Mouse (Mus musculus) ovary, postnatal 14 days (tissue): ENCODE measurements at regions not wholly inside any gene's neighbourhood (a gene's known extent, or its start where the extent isn't known, plus 50 kb on each side); places are given as distances from the start of the nearest gene placed in this dataset.

Experiments used
- DNase-seq: peaks from one replicate; pipeline ENCODE4 v3.0.0; 2022; ENCODE audit warnings: low spot score

DNA sequence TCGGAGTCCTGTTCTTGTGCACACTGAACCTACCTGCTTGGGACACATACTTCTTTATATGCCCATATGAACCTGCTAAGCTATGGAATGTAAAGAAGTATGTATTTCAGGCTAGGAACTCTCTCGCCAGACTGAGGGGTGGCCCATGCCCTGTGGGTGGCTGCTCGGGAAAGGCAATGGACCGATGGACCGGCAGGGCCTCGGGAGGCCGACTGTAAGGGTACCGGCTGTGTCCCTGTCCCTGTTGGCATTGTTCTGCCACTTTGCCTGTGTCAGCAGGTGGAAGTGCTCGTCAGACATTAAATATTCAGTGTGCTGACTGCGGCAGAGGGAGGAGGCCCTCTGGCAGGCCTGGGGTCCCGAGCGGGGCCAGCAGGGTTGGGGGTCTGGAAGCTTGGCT lies 54.5 kb upstream of the Gata5 start:
- no peak for DNase-seq

GRCm38 (mm10) chr2:180388122-180388521 lies 53.6 kb upstream of the Gata5 start:
- DNase-seq: no peak

GRCm38 (mm10) chr2:180387305-180387704 lies 52.8 kb upstream of the Gata5 start:
- no peak for DNase-seq

DNA sequence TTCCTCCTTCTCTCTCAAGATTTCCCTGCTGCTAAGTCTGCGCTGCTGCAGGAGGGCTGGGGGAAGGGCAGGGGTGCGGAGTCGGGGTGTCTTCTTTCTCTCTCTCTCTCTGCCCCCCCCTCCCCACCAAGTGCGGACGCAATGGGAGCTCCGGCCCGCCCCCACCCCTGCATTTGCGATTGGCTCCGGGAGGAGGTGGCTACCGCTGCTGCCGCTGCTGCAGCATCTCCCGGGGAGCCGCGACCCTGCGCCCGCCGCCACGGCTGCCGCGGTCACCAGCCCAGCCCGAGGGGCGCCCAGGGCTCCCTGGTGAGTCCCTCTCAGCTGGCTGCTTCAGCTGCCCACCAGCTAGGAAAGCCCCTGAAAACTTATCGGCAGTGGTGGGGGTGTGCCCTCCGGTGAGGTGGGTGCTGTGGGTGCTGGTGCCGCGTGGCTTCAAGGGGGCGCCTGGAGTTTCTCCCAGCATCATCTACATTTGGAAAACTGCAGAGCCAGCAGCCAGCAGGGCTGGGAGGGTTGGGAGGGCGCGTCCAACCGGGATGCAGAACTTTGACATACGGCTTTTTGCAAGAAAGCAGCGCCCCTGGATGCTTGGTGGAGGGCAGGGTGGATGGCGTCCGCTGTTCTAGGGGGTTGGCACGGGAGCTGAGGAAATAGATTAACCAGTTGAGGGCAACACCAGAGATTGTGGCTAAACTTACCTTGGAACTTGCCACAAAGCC lies 51.6 kb upstream of the Gata5 start:
- no peak for DNase-seq

DNA sequence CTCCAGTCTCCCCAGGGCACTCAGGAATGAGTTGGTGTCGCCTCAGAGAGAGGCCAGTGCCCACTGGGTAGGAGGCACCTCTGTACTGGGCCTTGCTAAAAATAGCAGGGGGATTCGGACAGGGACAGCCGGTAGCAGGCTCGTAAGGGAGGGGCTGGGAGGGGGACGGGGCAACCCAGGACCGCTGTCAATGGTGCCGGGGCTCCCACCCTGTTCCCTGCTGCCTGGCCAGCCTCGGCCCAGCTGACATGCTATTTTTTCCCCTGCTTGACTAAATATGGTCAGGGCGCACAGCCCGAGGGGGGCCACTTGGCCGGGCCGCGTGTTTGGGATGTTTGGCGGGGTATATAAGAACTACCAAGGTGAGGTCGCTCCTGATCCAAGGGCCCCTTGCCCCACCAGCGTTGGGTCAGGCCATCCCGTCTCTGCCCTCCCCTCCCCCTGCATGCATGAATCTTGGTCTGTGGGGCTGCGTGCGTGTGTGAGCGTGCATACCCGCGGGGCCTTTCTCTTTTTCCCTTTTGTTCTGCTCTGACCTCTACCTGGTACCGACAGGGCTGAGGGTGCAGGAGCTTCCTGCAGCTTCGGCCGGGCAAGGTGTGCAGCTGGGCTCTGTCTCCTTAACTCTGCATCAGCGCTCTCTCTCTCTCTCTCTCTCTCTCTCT lies 50.9 kb upstream of the Gata5 start:
- DNase-seq: peak; percentile 1
